Mouse (Mus musculus): ENCODE results near the gene Nlrx1. TPM values are rescaled to one million over a fixed set of nuclear protein-coding genes. Genes with fewer than 3 reads are reported as not detected.
"Not testable (repeated sequence)": the region's sequence is repeated elsewhere in the genome, so short reads cannot be mapped to it uniquely, and the experiment has no call there.

Nlrx1 gene
- polyA plus RNA-seq, 1 experiment from 2014 or later = 9.8 TPM

DNA sequence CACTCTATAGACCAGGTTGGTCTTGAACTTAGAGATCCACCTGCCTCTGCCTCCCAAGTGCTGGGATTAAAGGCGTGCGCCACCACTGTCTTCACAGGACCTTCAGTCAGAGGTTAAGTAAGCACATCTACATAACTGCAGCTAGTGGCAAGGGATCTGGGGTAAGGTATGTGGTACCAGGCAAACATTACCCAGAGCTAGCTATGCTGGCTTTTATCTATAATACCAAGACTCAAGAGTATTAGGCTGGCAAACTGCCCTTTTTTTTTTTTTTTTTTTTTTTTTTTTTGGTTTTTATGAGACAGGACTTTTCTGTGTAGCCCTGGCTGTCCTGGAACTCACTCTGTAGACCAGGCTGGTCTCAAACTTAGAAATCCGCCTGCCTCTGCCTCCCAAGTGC is 31.6 kb upstream of the Nlrx1 start:
- Histone ChIP-seq H3K36me3 (peaks cover 76% of the 10 kb centered on the region), H3K4me1 (peaks cover 14% of the 10 kb centered on the region)
- not testable (repeated sequence) for H3K9ac ChIP-seq; H3K27me3 ChIP-seq; H3K4me3 ChIP-seq; ATAC-seq (ENCODE audit: insufficient number of reproducible peaks, insufficient read depth, low FRiP score, low TSS enrichment, low read depth); H3K27ac ChIP-seq; H3K4me2 ChIP-seq; H3K9me3 ChIP-seq
- WGBS = 93% methylated on average over 3 of the region's 3 CpGs

DNA sequence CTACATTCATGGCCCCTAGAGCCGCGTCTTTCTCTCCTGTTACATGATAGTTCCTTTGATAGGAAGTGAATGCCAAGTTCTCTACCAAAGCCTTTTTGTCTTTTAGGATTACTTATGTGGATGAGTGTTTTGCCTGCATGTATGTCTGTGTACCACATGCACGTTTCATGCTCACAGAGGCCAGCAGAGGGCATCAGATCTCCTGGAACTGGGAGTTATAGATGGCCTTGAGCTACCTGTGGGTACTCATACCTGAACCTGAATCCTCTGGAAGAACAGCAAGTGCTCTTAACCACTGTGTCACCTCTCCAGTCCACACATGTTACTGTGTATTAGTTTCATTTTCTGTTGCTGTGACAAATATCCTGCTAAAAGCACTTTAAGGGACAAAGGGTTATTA is 24.1 kb upstream of the Nlrx1 start:
- Histone ChIP-seq H3K36me3 (peaks cover 72% of the 10 kb centered on the region), H3K4me2 (no peak overlapping the region), H3K27ac (no peak overlapping the region), H3K9ac (no peak overlapping the region), H3K27me3 (peaks cover 28% of the 10 kb centered on the region), H3K4me3 (no peak overlapping the region), H3K9me3 (no peaks in the 10 kb centered on the region), H3K4me1 (peaks cover 14% of the 10 kb centered on the region)
- no peak for ATAC-seq (ENCODE audit: insufficient number of reproducible peaks, insufficient read depth, low FRiP score, low TSS enrichment, low read depth)
- WGBS = 71% methylated on average over 3 of the region's 3 CpGs

DNA sequence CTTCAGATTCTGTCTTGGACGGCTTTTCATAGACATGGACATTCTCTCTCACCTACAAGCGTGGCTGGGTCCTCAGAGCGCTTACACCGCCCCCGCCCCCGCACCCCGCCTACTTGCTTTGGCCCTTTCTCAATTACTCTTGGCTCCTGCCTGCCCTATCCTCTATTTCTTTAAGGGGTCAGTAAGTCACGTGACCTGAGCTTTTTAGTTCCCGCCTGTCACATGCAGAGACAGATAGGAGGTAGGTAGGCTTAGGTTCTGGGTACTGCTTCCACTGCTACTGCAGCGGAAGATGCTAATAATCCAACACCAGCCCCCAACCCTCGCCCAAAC is 20.5 kb upstream of the Nlrx1 start:
- no peak overlapping the region for H3K9ac ChIP-seq
- peak overlapping the region; percentile 95 for H3K4me2 ChIP-seq
- peaks cover 39% of the 10 kb centered on the region for H3K36me3 ChIP-seq
- H3K27ac ChIP-seq = no peak overlapping the region
- H3K4me3 ChIP-seq = no peak overlapping the region
- peaks cover 24% of the 10 kb centered on the region for H3K4me1 ChIP-seq
- no peaks in the 10 kb centered on the region for H3K9me3 ChIP-seq
- peaks cover 46% of the 10 kb centered on the region for H3K27me3 ChIP-seq
- ATAC-seq (ENCODE audit: insufficient number of reproducible peaks, insufficient read depth, low FRiP score, low TSS enrichment, low read depth) = no peak
- WGBS = 11% methylated on average over 11 of the region's 11 CpGs

GRCm38 (mm10) chr9:44288076-44288958 is 19.9 kb upstream of the Nlrx1 start, which contains the start of gene Abcg4:
Gene Abcg4, minus strand, starts transcription at chr9:44288615.
- Histone ChIP-seq H3K4me1 (peaks cover 24% of the 10 kb centered on the region), H3K27me3 (peaks cover 46% of the 10 kb centered on the region), H3K9ac (peak within 1 kb of the TSS; percentile 78), H3K27ac (no peak within 1 kb of the TSS), H3K36me3 (peaks cover 33% of the 10 kb centered on the region), H3K9me3 (no peaks in the 10 kb centered on the region), H3K4me3 (peak within 1 kb of the TSS; percentile 71), H3K4me2 (peak within 1 kb of the TSS; percentile 95)
- ATAC-seq (ENCODE audit: insufficient number of reproducible peaks, insufficient read depth, low FRiP score, low TSS enrichment, low read depth) = 0 out of 2 replicates have a peak, but pooled peaks have one; percentile 29
- 3% methylated on average over 38 of the region's 38 CpGs for WGBS

GRCm38 (mm10) chr9:44287401-44288075 is 19.1 kb upstream of the Nlrx1 start:
- Histone ChIP-seq H3K4me2 (peak overlapping the region; percentile 95), H3K4me1 (peaks cover 24% of the 10 kb centered on the region), H3K27me3 (peaks cover 46% of the 10 kb centered on the region), H3K9me3 (no peaks in the 10 kb centered on the region), H3K36me3 (peaks cover 25% of the 10 kb centered on the region), H3K9ac (peak overlapping the region; percentile 78), H3K4me3 (peak overlapping the region; percentile 71), H3K27ac (no peak overlapping the region)
- peak; percentile 53; the same call in 1 of the 2 replicates for ATAC-seq (ENCODE audit: insufficient number of reproducible peaks, insufficient read depth, low FRiP score, low TSS enrichment, low read depth)
- 1% methylated on average over 47 of the region's 47 CpGs for whole genome bisulfite sequencing

DNA sequence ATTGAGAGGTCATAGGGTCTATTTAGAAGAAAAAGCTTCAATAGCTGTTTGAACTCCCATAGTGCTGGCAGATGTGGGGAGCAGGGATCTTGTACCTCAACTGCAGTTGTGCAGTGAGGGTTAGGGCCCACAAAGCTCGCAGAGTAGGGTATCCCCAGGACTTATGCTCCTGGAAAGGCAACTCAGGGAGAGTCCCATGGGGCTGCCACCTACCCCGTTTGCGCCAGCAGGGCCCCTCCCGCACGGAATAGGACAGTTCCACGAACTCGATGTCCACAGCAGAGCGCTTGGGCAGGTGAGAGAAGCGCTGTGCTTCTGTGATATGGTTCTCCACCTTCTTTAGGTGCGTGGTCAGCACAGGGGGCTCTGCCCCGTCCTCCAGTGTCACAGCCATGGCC is 18.6 kb upstream of the Nlrx1 start:
- Histone ChIP-seq H3K4me2 (peak overlapping the region; percentile 95), H3K36me3 (peaks cover 20% of the 10 kb centered on the region), H3K4me3 (peak overlapping the region; percentile 71), H3K4me1 (peaks cover 24% of the 10 kb centered on the region), H3K27ac (no peak overlapping the region), H3K9me3 (no peaks in the 10 kb centered on the region), H3K9ac (peak overlapping the region; percentile 78), H3K27me3 (peaks cover 46% of the 10 kb centered on the region)
- ATAC-seq (ENCODE audit: insufficient number of reproducible peaks, insufficient read depth, low FRiP score, low TSS enrichment, low read depth) = no peak
- WGBS = 5% methylated on average over 11 of the region's 11 CpGs

- 8% methylated on average over 6 of the region's 6 CpGs for WGBS
- no peak for ATAC-seq (ENCODE audit: insufficient number of reproducible peaks, insufficient read depth, low FRiP score, low TSS enrichment, low read depth)
- Histone ChIP-seq H3K4me3 (no peak overlapping the region), H3K9ac (0 out of 2 replicates have a peak overlapping the region, but pooled peaks have one; percentile 44), H3K27ac (no peak overlapping the region), H3K36me3 (peaks cover 19% of the 10 kb centered on the region), H3K4me2 (peak overlapping the region; percentile 95), H3K4me1 (peaks cover 24% of the 10 kb centered on the region), H3K9me3 (no peaks in the 10 kb centered on the region), H3K27me3 (peaks cover 46% of the 10 kb centered on the region)
These were observed 18.0 kb upstream of the Nlrx1 start for GRCm38 (mm10) chr9:44286256-44286850.

- H3K9ac ChIP-seq = no peak overlapping the region
- no peak overlapping the region for H3K4me3 ChIP-seq
- H3K4me1 ChIP-seq = peaks cover 14% of the 10 kb centered on the region
- peaks cover 28% of the 10 kb centered on the region for H3K36me3 ChIP-seq
- H3K27ac ChIP-seq = no peak overlapping the region
- ATAC-seq (ENCODE audit: insufficient number of reproducible peaks, insufficient read depth, low FRiP score, low TSS enrichment, low read depth) = no peak
- H3K9me3 ChIP-seq = no peaks in the 10 kb centered on the region
- 73% methylated on average over 5 of the region's 5 CpGs for WGBS
- no peak overlapping the region for H3K4me2 ChIP-seq
- peaks cover 25% of the 10 kb centered on the region for H3K27me3 ChIP-seq
These were observed 14.8 kb upstream of the Nlrx1 start for GRCm38 (mm10) chr9:44283183-44283582.

DNA sequence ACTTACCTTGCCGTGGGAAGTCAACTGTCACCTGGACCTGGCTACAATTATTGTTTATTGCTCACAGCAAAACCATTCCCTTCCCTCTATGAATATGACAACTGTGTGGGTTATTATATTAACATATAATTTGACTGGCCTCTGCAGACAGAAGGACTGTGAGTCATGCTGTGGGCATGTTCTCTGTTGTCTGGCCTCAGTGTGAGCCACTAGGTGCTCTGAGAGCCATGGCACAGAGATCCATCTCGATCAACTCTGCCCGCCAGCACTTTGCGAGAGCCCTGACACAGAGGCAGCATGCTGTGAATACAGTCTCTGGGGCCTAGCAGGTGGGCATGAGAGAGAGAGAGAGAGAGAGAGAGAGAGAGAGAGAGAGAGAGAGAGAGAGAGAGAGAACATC is 1.6 kb upstream of the Nlrx1 start:
- no peak overlapping the region for H3K4me2 ChIP-seq
- ATAC-seq (ENCODE audit: insufficient number of reproducible peaks, insufficient read depth, low FRiP score, low TSS enrichment, low read depth) = no peak
- H3K4me1 ChIP-seq = peaks cover 15% of the 10 kb centered on the region
- WGBS = 78% methylated on average over 4 of the region's 4 CpGs
- 0 out of 2 replicates have a peak, but pooled peaks cover 3% of the 10 kb centered on the region for H3K27me3 ChIP-seq
- H3K36me3 ChIP-seq = peaks cover 1% of the 10 kb centered on the region; the same call in 1 of the 2 replicates
- H3K4me3 ChIP-seq = no peak overlapping the region
- H3K9me3 ChIP-seq = no peaks in the 10 kb centered on the region
- H3K9ac ChIP-seq = no peak overlapping the region
- H3K27ac ChIP-seq = no peak overlapping the region

GRCm38 (mm10) chr9:44269077-44269476 is 678 bp upstream of the Nlrx1 start:
- Histone ChIP-seq H3K9me3 (no peaks in the 10 kb centered on the region), H3K36me3 (no peaks in the 10 kb centered on the region), H3K4me2 (no peak overlapping the region), H3K4me1 (peaks cover 15% of the 10 kb centered on the region), H3K27ac (no peak overlapping the region), H3K9ac (no peak overlapping the region), H3K4me3 (no peak overlapping the region), H3K27me3 (0 out of 2 replicates have a peak, but pooled peaks cover 3% of the 10 kb centered on the region)
- WGBS = 79% methylated on average over 3 of the region's 3 CpGs
- no peak for ATAC-seq (ENCODE audit: insufficient number of reproducible peaks, insufficient read depth, low FRiP score, low TSS enrichment, low read depth)

GRCm38 (mm10) chr9:44268027-44268360 is 405 bp downstream of the Nlrx1 start:
- Histone ChIP-seq H3K4me3 (peak overlapping the region; percentile 56), H3K36me3 (peaks cover 7% of the 10 kb centered on the region), H3K4me2 (peak overlapping the region; percentile 87), H3K27ac (peak overlapping the region; percentile 84), H3K27me3 (no peaks in the 10 kb centered on the region), H3K9ac (peak overlapping the region; percentile 93), H3K9me3 (no peaks in the 10 kb centered on the region), H3K4me1 (peaks cover 15% of the 10 kb centered on the region)
- WGBS = 4% methylated on average over 28 of the region's 28 CpGs
- peak; percentile 80 for ATAC-seq (ENCODE audit: insufficient number of reproducible peaks, insufficient read depth, low FRiP score, low TSS enrichment, low read depth)

All from embryonic facial prominence, embryonic 13.5 days (tissue).